Mouse (Mus musculus): ENCODE measurements around the gene Gm39566. TPM values are rescaled to one million over a fixed set of nuclear protein-coding genes. Genes with fewer than 3 reads are reported as not detected.

The Gm39566 gene
- not detected for total RNA-seq (2023)

GRCm38 (mm10) chr11:69815155-69815554 lies at the start of gene Gm39566:
Gene Gm39566 (minus strand): TSS chr11:69815298.

GRCm38 (mm10) chr11:69858113-69858998 lies 43.3 kb upstream of the Gm39566 start, which contains the start of gene Tnk1:
Gene Tnk1 (minus strand): TSS chr11:69858730.

GRCm38 (mm10) chr11:69846198-69846680 lies 31.1 kb upstream of the Gm39566 start, which contains the start of gene Plscr3:
Gene Plscr3 (plus strand): TSS chr11:69846376.

GRCm38 (mm10) chr11:69837952-69838713 lies 23.0 kb upstream of the Gm39566 start, which contains the start of gene Tmem256:
Gene Tmem256 (plus strand): TSS chr11:69838514.

GRCm38 (mm10) chr11:69837604-69837951 lies 22.5 kb upstream of the Gm39566 start, which contains the start of gene Nlgn2:
Gene Nlgn2 (minus strand): TSS chr11:69837784.

GRCm38 (mm10) chr11:69822080-69822479 lies 7.0 kb upstream of the Gm39566 start, which contains the start of gene Spem1:
Gene Spem1 (minus strand): TSS chr11:69822180.

GRCm38 (mm10) chr11:69818365-69818764 lies 3.3 kb upstream of the Gm39566 start, which contains the start of gene Spem2:
Gene Spem2 (minus strand): TSS chr11:69818465.

GRCm38 (mm10) chr11:69804972-69805909 lies 9.9 kb downstream of the Gm39566 start, which contains the start of gene Tmem102:
Gene Tmem102 (minus strand): TSS chr11:69805624.

GRCm38 (mm10) chr11:69801379-69801977 lies 13.6 kb downstream of the Gm39566 start, which contains the start of gene Fgf11:
Gene Fgf11 (minus strand): TSS chr11:69801857.

GRCm38 (mm10) chr11:69795168-69795982 lies 19.7 kb downstream of the Gm39566 start, which contains the start of gene Chrnb1:
Gene Chrnb1 (minus strand): TSS chr11:69795943.

GRCm38 (mm10) chr11:69765221-69766125 lies 49.6 kb downstream of the Gm39566 start, which contains the start of gene Zbtb4:
Gene Zbtb4 (plus strand): TSS chr11:69765912.

GRCm38 (mm10) chr11:69761868-69762267 lies 53.2 kb downstream of the Gm39566 start, which contains the start of gene Slc35g3:
Gene Slc35g3 (minus strand): TSS chr11:69761968.

Other genes starting within 250 kb of the Gm39566 start
- 7.5 TPM for gene Wrap53, start 235.0 kb downstream of the Gm39566 start, total RNA-seq (2023)
- gene Trp53, start 234.9 kb downstream of the Gm39566 start, total RNA-seq (2023): 112 TPM
- gene Atp1b2, start 209.4 kb downstream of the Gm39566 start, total RNA-seq (2023): 0.91 TPM
- not detected for gene Shbg, start 197.4 kb downstream of the Gm39566 start, total RNA-seq (2023)
- gene Sat2, start 193.3 kb downstream of the Gm39566 start, total RNA-seq (2023): not detected
- gene Fxr2, start 182.3 kb downstream of the Gm39566 start, total RNA-seq (2023): 64.1 TPM
- 0.70 TPM for gene Sox15, start 160.0 kb downstream of the Gm39566 start, total RNA-seq (2023)
- gene Mpdu1, start 152.7 kb downstream of the Gm39566 start, total RNA-seq (2023): 70.5 TPM
- 9.1 TPM for gene Cd68, start 149.1 kb downstream of the Gm39566 start, total RNA-seq (2023)
- gene Eif4a1, start 142.9 kb downstream of the Gm39566 start, total RNA-seq (2023): 715 TPM
- 110 TPM for gene Senp3, start 133.2 kb downstream of the Gm39566 start, total RNA-seq (2023)
- not detected for gene Tnfsf13, start 129.5 kb downstream of the Gm39566 start, total RNA-seq (2023)
- gene Tnfsf12, start 119.4 kb downstream of the Gm39566 start, total RNA-seq (2023): 0.76 TPM
- gene Tnfsfm13, start 119.2 kb downstream of the Gm39566 start, total RNA-seq (2023): not detected
- 169 TPM for gene Polr2a, start 56.7 kb downstream of the Gm39566 start, total RNA-seq (2023)
- gene Slc35g3, start 53.3 kb downstream of the Gm39566 start, total RNA-seq (2023): not detected
- 52.5 TPM for gene Zbtb4, start 49.4 kb downstream of the Gm39566 start, total RNA-seq (2023)
- 1.9 TPM for gene Chrnb1, start 19.4 kb downstream of the Gm39566 start, total RNA-seq (2023)
- gene Fgf11, start 13.4 kb downstream of the Gm39566 start, total RNA-seq (2023): not detected
- gene Tmem102, start 9.7 kb downstream of the Gm39566 start, total RNA-seq (2023): not detected
- gene Spem2, start 3.2 kb upstream of the Gm39566 start, total RNA-seq (2023): not detected
- not detected for gene Spem1, start 6.9 kb upstream of the Gm39566 start, total RNA-seq (2023)
- 2.8 TPM for gene Nlgn2, start 22.5 kb upstream of the Gm39566 start, total RNA-seq (2023)
- gene Tmem256, start 23.2 kb upstream of the Gm39566 start, total RNA-seq (2023): 14.5 TPM
- 10.6 TPM for gene Plscr3, start 31.1 kb upstream of the Gm39566 start, total RNA-seq (2023)
- not detected for gene Tnk1, start 43.4 kb upstream of the Gm39566 start, total RNA-seq (2023)
- gene Tmem95, start 62.7 kb upstream of the Gm39566 start, total RNA-seq (2023): not detected
- gene Kctd11, start 66.1 kb upstream of the Gm39566 start, total RNA-seq (2023): 1.00 TPM
- 384 TPM for gene Acap1, start 80.2 kb upstream of the Gm39566 start, total RNA-seq (2023)
- 1.1 TPM for gene 2810408A11Rik, start 85.7 kb upstream of the Gm39566 start, total RNA-seq (2023)
- 46.9 TPM for gene Neurl4, start 85.8 kb upstream of the Gm39566 start, total RNA-seq (2023)
- gene Gps2, start 98.6 kb upstream of the Gm39566 start, total RNA-seq (2023): 146 TPM
- 275 TPM for gene Eif5a, start 106.7 kb upstream of the Gm39566 start, total RNA-seq (2023)
- not detected for gene Ybx2, start 120.5 kb upstream of the Gm39566 start, total RNA-seq (2023)
- gene Slc2a4, start 132.9 kb upstream of the Gm39566 start, total RNA-seq (2023): 0.62 TPM
- gene Cldn7, start 149.5 kb upstream of the Gm39566 start, total RNA-seq (2023): not detected
- 69.6 TPM for gene Ctdnep1, start 165.9 kb upstream of the Gm39566 start, total RNA-seq (2023)
- gene Elp5, start 167.2 kb upstream of the Gm39566 start, total RNA-seq (2023): 35.0 TPM
- gene Gabarap, start 175.8 kb upstream of the Gm39566 start, total RNA-seq (2023): 187 TPM
- gene Phf23, start 180.5 kb upstream of the Gm39566 start, total RNA-seq (2023): 50.0 TPM
- gene Dvl2, start 185.3 kb upstream of the Gm39566 start, total RNA-seq (2023): 26.9 TPM
- gene Acadvl, start 200.1 kb upstream of the Gm39566 start, total RNA-seq (2023): 57.5 TPM
- gene Dlg4, start 201.6 kb upstream of the Gm39566 start, total RNA-seq (2023): 38.6 TPM
- not detected for gene Asgr1, start 238.8 kb upstream of the Gm39566 start, total RNA-seq (2023)